Mouse (Mus musculus) heart, postnatal 36 days (tissue): ENCODE data around the gene Hmx1. TPM values are rescaled to one million over a fixed set of nuclear protein-coding genes. Genes with fewer than 3 reads are reported as not detected.
A peak's percentile ranks its signal among the peaks of the same experiment; 100 is the strongest.

ENCODE experiments used
- DNase-seq, 2 experiments: peaks; one replicate each; pipeline ENCODE4 v3.0.0; 2021 to 2022
- intact Hi-C: fragments of 180-260 bp; cut with DNase I; formaldehyde crosslinking; loops from one replicate; pipeline ENCODE4 v1.15.1; 2025
- total RNA-seq, 2 experiments: library from RNA; stranded (reverse); gene quantifications; 2 replicates each; pipeline ENCODE4 v1.2.3; 2021

Gene Hmx1
- total RNA-seq, 2 experiments from 2014 or later = not detected

DNA sequence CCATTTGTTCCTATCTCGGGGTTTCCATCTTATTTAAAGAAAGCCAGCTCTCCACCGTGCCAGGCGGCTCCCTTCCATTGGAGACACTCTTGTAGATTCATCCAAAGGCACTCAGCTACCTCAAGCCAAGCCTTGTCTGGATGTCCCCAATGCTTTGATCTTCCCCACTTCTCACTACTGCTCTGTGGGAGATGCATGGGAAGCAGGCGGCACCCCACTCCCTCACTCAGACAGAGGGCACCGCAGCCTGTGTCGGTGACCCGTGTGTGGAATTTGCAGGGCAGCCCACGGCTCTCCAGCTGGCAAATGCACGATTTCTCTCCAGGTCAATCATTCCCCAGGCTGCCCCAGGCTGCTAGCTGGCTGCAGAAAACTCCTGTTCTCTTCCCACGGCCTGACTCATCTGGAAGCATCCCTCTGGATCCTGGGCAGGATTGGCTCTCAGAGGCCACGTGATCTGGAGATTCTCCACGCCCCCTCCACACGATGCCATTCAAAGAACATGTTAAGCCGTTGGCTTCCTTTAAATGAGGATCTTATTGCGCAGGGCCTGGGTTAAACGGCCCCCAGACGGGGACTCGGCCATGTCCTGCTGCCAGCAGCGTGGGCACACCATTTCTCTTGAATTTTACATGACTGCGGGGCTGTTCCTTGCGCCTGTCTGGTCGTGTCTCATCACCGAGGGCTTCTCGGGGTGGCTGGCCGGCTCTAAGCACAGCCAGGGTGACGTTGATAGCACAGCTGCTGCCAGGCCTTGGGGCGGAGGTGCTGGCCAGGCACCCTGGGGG lies 58.9 kb downstream of the Hmx1 start:
- peak in 1 of 2 experiments; percentile 7 for DNase-seq
- intact Hi-C loops = no loop called here

Other genes with a start within 250 kb of the Hmx1 start
- under 1 TPM; 0.33 to 0.43 TPM for gene Adra2c, start 110.8 kb upstream of the Hmx1 start, total RNA-seq
- gene Cpz, start 136.6 kb downstream of the Hmx1 start, total RNA-seq = 1 to 10 TPM in 1 of 2 experiments, under 1 TPM in 1; 0.60 to 1.0 TPM
- gene Trmt44, start 186.0 kb downstream of the Hmx1 start, total RNA-seq = 1 to 10 TPM; 1.8 to 2.5 TPM
- gene Acox3, start 193.9 kb downstream of the Hmx1 start, total RNA-seq = 10 to 100 TPM; 28.0 to 28.6 TPM